Mouse (Mus musculus): Measurements from ENCODE around the gene Gm37240. TPM values are rescaled to one million over a fixed set of nuclear protein-coding genes. Genes with fewer than 3 reads are reported as not detected.

Gene Gm37240
- polyA plus RNA-seq, 1 experiment from 2014 or later, result 3.3 TPM

GRCm38 (mm10) chr3:84540640-84541039, 1346.7 kb downstream of the Gm37240 start:
- 0 out of 2 replicates have a peak, but pooled peaks cover 4% of the 10 kb centered on the region for H3K4me1 ChIP-seq (replicated peaks; ENCODE audit: control insufficient read depth, insufficient read depth, low read length)
- H3K36me3 ChIP-seq (ENCODE audit: control insufficient read depth, insufficient read depth), result no peaks in the 10 kb centered on the region
- H3K4me3 ChIP-seq (ENCODE audit: low read depth, low read length), result no peak overlapping the region
- no peaks in the 10 kb centered on the region for H3K27me3 ChIP-seq (replicated peaks; ENCODE audit: control insufficient read depth, insufficient read depth, low read length)
- no peak overlapping the region for H3K4me2 ChIP-seq (replicated peaks; ENCODE audit: low read depth)
- no peak for ATAC-seq
- H3K9ac ChIP-seq (ENCODE audit: low read depth, low read length), result no peak overlapping the region
- no peak overlapping the region for H3K27ac ChIP-seq (ENCODE audit: low read depth, low read length)
- H3K9me3 ChIP-seq (ENCODE audit: control insufficient read depth), result no peaks in the 10 kb centered on the region
- no peak for TF ChIP-seq CTCF (IDR thresholded peaks at IDR 0.05; ENCODE audit: low read depth)

- WGBS, result 46% methylated on average over 6 of the region's 6 CpGs
- H3K36me3 ChIP-seq (ENCODE audit: control insufficient read depth, insufficient read depth), result peaks cover 16% of the 10 kb centered on the region
- TF ChIP-seq CTCF (IDR thresholded peaks at IDR 0.05; ENCODE audit: low read depth), result no peak
- no peaks in the 10 kb centered on the region for H3K9me3 ChIP-seq (ENCODE audit: control insufficient read depth)
- no peak overlapping the region for H3K4me3 ChIP-seq (ENCODE audit: low read depth, low read length)
- H3K4me1 ChIP-seq (replicated peaks; ENCODE audit: control insufficient read depth, insufficient read depth, low read length), result 0 out of 2 replicates have a peak, but pooled peaks cover 4% of the 10 kb centered on the region
- ATAC-seq, result no peak
- H3K4me2 ChIP-seq (replicated peaks; ENCODE audit: low read depth), result no peak overlapping the region
- H3K9ac ChIP-seq (ENCODE audit: low read depth, low read length), result no peak overlapping the region
- no peaks in the 10 kb centered on the region for H3K27me3 ChIP-seq (replicated peaks; ENCODE audit: control insufficient read depth, insufficient read depth, low read length)
- no peak overlapping the region for H3K27ac ChIP-seq (ENCODE audit: low read depth, low read length)
Observed at GRCm38 (mm10) chr3:84536987-84537386, 1350.3 kb downstream of the Gm37240 start.

- no peak overlapping the region for H3K4me3 ChIP-seq (ENCODE audit: low read depth, low read length)
- H3K36me3 ChIP-seq (ENCODE audit: control insufficient read depth, insufficient read depth), result peaks cover 16% of the 10 kb centered on the region
- ATAC-seq, result no peak
- no peaks in the 10 kb centered on the region for H3K4me1 ChIP-seq (replicated peaks; ENCODE audit: control insufficient read depth, insufficient read depth, low read length)
- no peaks in the 10 kb centered on the region for H3K27me3 ChIP-seq (replicated peaks; ENCODE audit: control insufficient read depth, insufficient read depth, low read length)
- 61% methylated on average over 5 of the region's 5 CpGs for WGBS
- no peak overlapping the region for H3K27ac ChIP-seq (ENCODE audit: low read depth, low read length)
- H3K9me3 ChIP-seq (ENCODE audit: control insufficient read depth), result no peaks in the 10 kb centered on the region
- H3K9ac ChIP-seq (ENCODE audit: low read depth, low read length), result no peak overlapping the region
- TF ChIP-seq CTCF (IDR thresholded peaks at IDR 0.05; ENCODE audit: low read depth), result no peak
- no peak overlapping the region for H3K4me2 ChIP-seq (replicated peaks; ENCODE audit: low read depth)
Observed at GRCm38 (mm10) chr3:84533227-84533626, 1354.1 kb downstream of the Gm37240 start.

GRCm38 (mm10) chr3:84529021-84529420, 1358.3 kb downstream of the Gm37240 start:
- H3K4me1 ChIP-seq (replicated peaks; ENCODE audit: control insufficient read depth, insufficient read depth, low read length), result no peaks in the 10 kb centered on the region
- H3K9me3 ChIP-seq (ENCODE audit: control insufficient read depth), result no peaks in the 10 kb centered on the region
- no peak overlapping the region for H3K9ac ChIP-seq (ENCODE audit: low read depth, low read length)
- H3K27me3 ChIP-seq (replicated peaks; ENCODE audit: control insufficient read depth, insufficient read depth, low read length), result no peaks in the 10 kb centered on the region
- no peak overlapping the region for H3K4me3 ChIP-seq (ENCODE audit: low read depth, low read length)
- H3K36me3 ChIP-seq (ENCODE audit: control insufficient read depth, insufficient read depth), result peaks cover 21% of the 10 kb centered on the region
- no peak for ATAC-seq
- H3K27ac ChIP-seq (ENCODE audit: low read depth, low read length), result no peak overlapping the region
- 60% methylated on average over 2 of the region's 2 CpGs for WGBS
- H3K4me2 ChIP-seq (replicated peaks; ENCODE audit: low read depth), result no peak overlapping the region
- TF ChIP-seq CTCF (IDR thresholded peaks at IDR 0.05; ENCODE audit: low read depth), result no peak

- Histone ChIP-seq H3K4me2 (replicated peaks; ENCODE audit: low read depth) (no peak overlapping the region), H3K9me3 (ENCODE audit: control insufficient read depth) (no peaks in the 10 kb centered on the region), H3K27ac (ENCODE audit: low read depth, low read length) (no peak overlapping the region), H3K4me3 (ENCODE audit: low read depth, low read length) (no peak overlapping the region), H3K36me3 (ENCODE audit: control insufficient read depth, insufficient read depth) (peaks cover 10% of the 10 kb centered on the region; the same call in 1 of the 2 replicates), H3K4me1 (replicated peaks; ENCODE audit: control insufficient read depth, insufficient read depth, low read length) (no peaks in the 10 kb centered on the region), H3K27me3 (replicated peaks; ENCODE audit: control insufficient read depth, insufficient read depth, low read length) (no peaks in the 10 kb centered on the region), H3K9ac (ENCODE audit: low read depth, low read length) (no peak overlapping the region)
- no peak for ATAC-seq
- WGBS, result 84% methylated on average over 1 of the region's 1 CpGs
- TF ChIP-seq CTCF (IDR thresholded peaks at IDR 0.05; ENCODE audit: low read depth), result no peak
Observed at GRCm38 (mm10) chr3:84524952-84525351, 1362.4 kb downstream of the Gm37240 start.

GRCm38 (mm10) chr3:84516163-84516562, 1371.2 kb downstream of the Gm37240 start:
- Histone ChIP-seq H3K9me3 (ENCODE audit: control insufficient read depth) (no peaks in the 10 kb centered on the region), H3K27ac (ENCODE audit: low read depth, low read length) (no peak overlapping the region), H3K36me3 (ENCODE audit: control insufficient read depth, insufficient read depth) (peaks cover 22% of the 10 kb centered on the region; the same call in 1 of the 2 replicates), H3K4me1 (replicated peaks; ENCODE audit: control insufficient read depth, insufficient read depth, low read length) (0 out of 2 replicates have a peak, but pooled peaks cover 3% of the 10 kb centered on the region), H3K27me3 (replicated peaks; ENCODE audit: control insufficient read depth, insufficient read depth, low read length) (no peaks in the 10 kb centered on the region), H3K9ac (ENCODE audit: low read depth, low read length) (no peak overlapping the region), H3K4me3 (ENCODE audit: low read depth, low read length) (no peak overlapping the region), H3K4me2 (replicated peaks; ENCODE audit: low read depth) (no peak overlapping the region)
- ATAC-seq, result no peak
- 56% methylated on average over 3 of the region's 3 CpGs for WGBS
- no peak for TF ChIP-seq CTCF (IDR thresholded peaks at IDR 0.05; ENCODE audit: low read depth)

Data from intestine, postnatal 0 days (tissue).